Mouse (Mus musculus) stomach, postnatal 0 days (tissue): ENCODE measurements around the gene Cdk12. TPM values are rescaled to one million over a fixed set of nuclear protein-coding genes. Genes with fewer than 3 reads are reported as not detected.

Experiments
- ATAC-seq: fragments of 200-750 bp; cut with Nextera tagmentation; 2 replicates; pipeline ENCODE4 v1.8.0; 2017; ENCODE audit not compliant: low FRiP score, low TSS enrichment
- DNase-seq: peaks from one replicate; pipeline ENCODE4 v3.0.0-alpha.2; 2016; ENCODE audit warnings: low spot score
- H3K27ac ChIP-seq: fragments of 300-500 bp; sonication (generic); replicated peaks from 2 replicates; pipeline ENCODE4 v1.5.1; 2014; ENCODE audit warnings: mild to moderate bottlenecking, control low read depth
- H3K27me3 ChIP-seq: fragments of 300-500 bp; sonication (generic); 2 replicates; pipeline ENCODE4 v1.6.1; 2014; ENCODE audit warnings: low read length; ENCODE audit not compliant: control insufficient read depth, insufficient read depth
- H3K36me3 ChIP-seq: fragments of 300-500 bp; sonication (generic); 2 replicates; pipeline ENCODE4 v1.6.1; 2014; ENCODE audit warnings: low read length, mixed read lengths; ENCODE audit not compliant: control insufficient read depth, insufficient read depth
- H3K4me1 ChIP-seq: fragments of 300-500 bp; sonication (generic); replicated peaks from 2 replicates; pipeline ENCODE4 v1.6.1; 2014; ENCODE audit warnings: antibody characterized with exemption; ENCODE audit not compliant: control insufficient read depth, insufficient read depth
- H3K4me2 ChIP-seq: fragments of 300-500 bp; sonication (generic); replicated peaks from 2 replicates; pipeline ENCODE4 v1.6.1; 2014; ENCODE audit warnings: low read depth, mild to moderate bottlenecking, control low read depth, moderate library complexity
- H3K4me3 ChIP-seq: fragments of 300-500 bp; sonication (generic); 2 replicates; pipeline ENCODE4 v1.5.1; 2014; ENCODE audit warnings: low read depth, low read length, control low read depth
- H3K9ac ChIP-seq: fragments of 300-500 bp; sonication (generic); 2 replicates; pipeline ENCODE4 v1.6.1; 2014; ENCODE audit warnings: mild to moderate bottlenecking, low read length, control low read depth, mixed read lengths
- H3K9me3 ChIP-seq: fragments of 300-500 bp; sonication (generic); 2 replicates; pipeline ENCODE4 v1.6.1; 2016; ENCODE audit warnings: low read length; ENCODE audit not compliant: control insufficient read depth
- CTCF ChIP-seq: IDR thresholded peaks from 2 replicates; pipeline ENCODE4 v1.5.1; 2016; ENCODE audit warnings: antibody characterized with exemption, low read depth, mild to moderate bottlenecking, moderate library complexity
- EP300 ChIP-seq: optimal IDR thresholded peaks from 2 replicates; pipeline ENCODE3; 2016; ENCODE audit warnings: antibody characterized with exemption
- WGBS: fragments of 180-500 bp; shearing (Covaris S2); extraction: QIAGEN DNeasy Blood & Tissue Kit; methylation state at CpG from one replicate; pipeline ENCODE4 v1.1.7; 2014; 5-methylcytosine and 5-hydroxymethylcytosine counted together
- polyA plus RNA-seq: library from polyadenylated mRNA; unstranded; fragments of >200 nt; fragmentation: Nextera tagmentation; extraction: Ambion mirVana; gene quantifications from 2 replicates; pipeline ENCODE4 v1.2.1, GENCODE M21; 2015

Gene Cdk12
- polyA plus RNA-seq, 1 experiment from 2014 or later: 3.8 TPM

DNA sequence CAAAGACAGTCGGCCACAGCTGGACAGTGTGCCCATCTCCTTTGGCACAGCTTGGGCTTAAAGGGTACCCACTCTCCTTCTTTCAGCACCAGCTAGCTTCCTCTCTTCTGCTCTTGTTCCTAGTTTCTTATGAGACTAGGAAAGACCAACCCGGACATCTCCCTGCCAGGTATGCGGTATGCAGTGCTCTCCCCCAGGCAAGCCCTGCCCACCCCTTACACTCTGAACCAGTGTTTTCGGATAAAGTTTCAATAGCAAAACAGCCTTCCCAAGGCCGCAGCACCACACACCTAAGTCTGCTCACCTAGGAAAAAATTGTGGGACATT is 118.8 kb downstream of the Cdk12 start:
- H3K27ac ChIP-seq: no peak overlapping the region
- H3K9me3 ChIP-seq: no peaks in the 10 kb centered on the region
- no peaks in the 10 kb centered on the region for H3K4me1 ChIP-seq
- H3K4me2 ChIP-seq: no peak overlapping the region
- H3K9ac ChIP-seq: no peak overlapping the region
- ATAC-seq (no peak), DNase-seq (no peak)
- peaks cover 41% of the 10 kb centered on the region for H3K27me3 ChIP-seq
- no peaks in the 10 kb centered on the region for H3K36me3 ChIP-seq
- WGBS: 0% methylated on average over 5 of the region's 5 CpGs
- H3K4me3 ChIP-seq: no peak overlapping the region
- TF ChIP-seq EP300 (no peak), CTCF (no peak)

DNA sequence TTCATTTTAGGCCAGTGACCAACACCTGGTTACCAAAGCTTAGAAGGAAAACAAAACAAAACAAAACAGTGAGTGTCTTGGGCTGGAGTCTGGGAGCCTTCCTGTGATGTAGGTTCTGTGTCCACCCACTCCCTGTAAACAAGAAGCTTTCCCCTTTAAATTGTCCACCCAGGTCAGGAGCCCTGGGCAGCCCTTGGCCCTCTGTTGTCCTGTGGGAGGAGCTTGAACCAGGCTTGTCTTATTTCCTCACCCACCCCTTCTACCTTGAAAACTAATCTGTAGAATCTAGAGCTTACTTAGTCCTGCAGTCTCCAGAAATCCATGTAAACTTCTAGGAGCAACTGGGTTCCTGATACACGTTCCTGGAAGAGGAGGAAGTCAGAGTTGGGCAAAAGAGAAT is 119.3 kb downstream of the Cdk12 start:
- DNase-seq (no peak), ATAC-seq (no peak)
- no peaks in the 10 kb centered on the region for H3K9me3 ChIP-seq
- H3K4me2 ChIP-seq: no peak overlapping the region
- WGBS: 4% methylated on average over 1 of the region's 1 CpGs
- H3K4me1 ChIP-seq: no peaks in the 10 kb centered on the region
- TF ChIP-seq CTCF (no peak), EP300 (no peak)
- H3K27ac ChIP-seq: no peak overlapping the region
- no peak overlapping the region for H3K9ac ChIP-seq
- no peak overlapping the region for H3K4me3 ChIP-seq
- H3K36me3 ChIP-seq: no peaks in the 10 kb centered on the region
- H3K27me3 ChIP-seq: peaks cover 45% of the 10 kb centered on the region

GRCm38 (mm10) chr11:98323136-98323866 is 120.4 kb downstream of the Cdk12 start:
- no peak overlapping the region for H3K27ac ChIP-seq
- 3% methylated on average over 10 of the region's 10 CpGs for WGBS
- no peaks in the 10 kb centered on the region; the same call in 1 of the 2 replicates for H3K4me1 ChIP-seq
- no peak overlapping the region for H3K9ac ChIP-seq
- DNase-seq: no peak
- no peaks in the 10 kb centered on the region for H3K9me3 ChIP-seq
- ATAC-seq: no peak
- H3K27me3 ChIP-seq: peaks cover 54% of the 10 kb centered on the region
- TF ChIP-seq CTCF (no peak), EP300 (no peak)
- H3K4me3 ChIP-seq: no peak overlapping the region
- no peak overlapping the region for H3K4me2 ChIP-seq
- H3K36me3 ChIP-seq: no peaks in the 10 kb centered on the region

- ATAC-seq (no peak), DNase-seq (peak; percentile 62)
- no peak overlapping the region for H3K4me2 ChIP-seq
- H3K9ac ChIP-seq: no peak overlapping the region
- no peaks in the 10 kb centered on the region; the same call in 1 of the 2 replicates for H3K4me1 ChIP-seq
- TF ChIP-seq EP300: no peak
- peak; percentile 17; the same call in 1 of the 2 replicates for TF ChIP-seq CTCF
- WGBS: 4% methylated on average over 9 of the region's 9 CpGs
- no peaks in the 10 kb centered on the region for H3K36me3 ChIP-seq
- peaks cover 56% of the 10 kb centered on the region for H3K27me3 ChIP-seq
- H3K4me3 ChIP-seq: no peak overlapping the region
- no peak overlapping the region for H3K27ac ChIP-seq
- no peaks in the 10 kb centered on the region for H3K9me3 ChIP-seq
Observed at GRCm38 (mm10) chr11:98323933-98324332, 121.1 kb downstream of the Cdk12 start.

GRCm38 (mm10) chr11:98325191-98325820 is 122.4 kb downstream of the Cdk12 start:
- DNase-seq (no peak), ATAC-seq (no peak)
- no peaks in the 10 kb centered on the region for H3K36me3 ChIP-seq
- no peak overlapping the region for H3K27ac ChIP-seq
- H3K4me2 ChIP-seq: no peak overlapping the region
- no peaks in the 10 kb centered on the region; the same call in 1 of the 2 replicates for H3K4me1 ChIP-seq
- no peaks in the 10 kb centered on the region for H3K9me3 ChIP-seq
- H3K9ac ChIP-seq: no peak overlapping the region
- H3K4me3 ChIP-seq: no peak overlapping the region
- TF ChIP-seq EP300 (no peak), CTCF (no peak)
- H3K27me3 ChIP-seq: peaks cover 58% of the 10 kb centered on the region
- 5% methylated on average over 14 of the region's 14 CpGs for WGBS

DNA sequence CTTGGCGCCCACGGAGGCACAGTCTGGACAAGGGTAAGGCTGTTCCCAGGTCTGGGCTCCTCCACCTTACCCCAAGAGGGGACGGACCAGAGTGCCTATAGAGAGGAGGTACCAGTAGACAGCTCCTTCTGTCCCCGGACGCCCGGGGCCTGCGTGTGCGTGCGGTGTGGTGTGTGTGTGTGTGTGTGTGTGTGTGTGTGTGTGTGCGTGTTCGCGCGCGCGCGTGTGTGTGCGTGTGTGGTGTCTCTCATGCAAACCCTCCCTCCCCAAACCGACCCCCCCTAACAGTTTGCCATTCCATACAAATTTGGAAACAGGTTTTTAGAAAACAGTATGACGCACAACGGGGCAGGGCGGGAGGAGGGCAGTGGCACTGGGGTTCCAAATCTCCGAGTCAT is 123.0 kb downstream of the Cdk12 start:
- no peak overlapping the region for H3K9ac ChIP-seq
- H3K4me2 ChIP-seq: no peak overlapping the region
- no peaks in the 10 kb centered on the region for H3K9me3 ChIP-seq
- H3K4me3 ChIP-seq: no peak overlapping the region
- DNase-seq (no peak), ATAC-seq (no peak)
- peaks cover 58% of the 10 kb centered on the region for H3K27me3 ChIP-seq
- no peak overlapping the region for H3K27ac ChIP-seq
- no peaks in the 10 kb centered on the region; the same call in 1 of the 2 replicates for H3K4me1 ChIP-seq
- H3K36me3 ChIP-seq: no peaks in the 10 kb centered on the region
- WGBS: 4% methylated on average over 22 of the region's 22 CpGs
- TF ChIP-seq EP300 (no peak), CTCF (no peak)
